Mouse (Mus musculus) limb, embryonic 11.5 days (tissue): Measurements from ENCODE around the gene Gm21319. TPM values are rescaled to one million over a fixed set of nuclear protein-coding genes. Genes with fewer than 3 reads are reported as not detected.
"Not testable (repeated sequence)": the region's sequence is repeated elsewhere in the genome, so short reads cannot be mapped to it uniquely, and the experiment has no call there.

Source experiments
- ATAC-seq: fragments of 200-750 bp; cut with Nextera tagmentation; 2 replicates; pipeline ENCODE4 v1.8.0; 2017; ENCODE audit warnings: low read depth; ENCODE audit not compliant: insufficient number of reproducible peaks, low FRiP score, low TSS enrichment
- DNase-seq: peaks from one replicate; pipeline ENCODE4 v3.0.0-alpha.2; 2015; ENCODE audit warnings: low spot score
- H3K27ac ChIP-seq: fragments of 300-500 bp; sonication (generic); replicated peaks from 2 replicates; pipeline ENCODE4 v1.5.1; 2014; ENCODE audit warnings: low read depth, mild to moderate bottlenecking, low read length
- H3K27me3 ChIP-seq: fragments of 300-500 bp; sonication (generic); 2 replicates; pipeline ENCODE4 v1.6.1; 2014; ENCODE audit warnings: mild to moderate bottlenecking, low read length, mixed read lengths; ENCODE audit not compliant: control insufficient read depth, insufficient read depth
- H3K36me3 ChIP-seq: fragments of 300-500 bp; sonication (generic); 2 replicates; pipeline ENCODE4 v1.6.1; 2014; ENCODE audit warnings: mild to moderate bottlenecking, low read length, moderate library complexity, mixed read lengths; ENCODE audit not compliant: control insufficient read depth, insufficient read depth
- H3K4me1 ChIP-seq: fragments of 300-500 bp; sonication (generic); 2 replicates; pipeline ENCODE4 v1.6.1; 2014; ENCODE audit warnings: low read length, mixed read lengths; ENCODE audit not compliant: control insufficient read depth, insufficient read depth
- H3K4me2 ChIP-seq: fragments of 300-500 bp; sonication (generic); 2 replicates; pipeline ENCODE4 v1.6.1; 2014; ENCODE audit warnings: low read depth, mild to moderate bottlenecking, moderate library complexity; ENCODE audit not compliant: severe bottlenecking
- H3K4me3 ChIP-seq: fragments of 300-500 bp; sonication (generic); 2 replicates; pipeline ENCODE4 v1.5.1; 2014; ENCODE audit warnings: low read depth, low read length
- H3K9ac ChIP-seq: fragments of 300-500 bp; sonication (generic); 2 replicates; pipeline ENCODE4 v1.6.1; 2014; ENCODE audit warnings: mild to moderate bottlenecking, low read length
- H3K9me3 ChIP-seq: fragments of 300-500 bp; sonication (generic); 2 replicates; pipeline ENCODE4 v1.6.1; 2016; ENCODE audit warnings: low read length; ENCODE audit not compliant: control insufficient read depth
- WGBS: fragments of 180-500 bp; shearing (Covaris S2); extraction: QIAGEN DNeasy Blood & Tissue Kit; methylation state at CpG from one replicate; pipeline ENCODE4 v1.1.7; 2014; 5-methylcytosine and 5-hydroxymethylcytosine counted together
- polyA plus RNA-seq: library from polyadenylated mRNA; unstranded; fragments of >200 nt; fragmentation: Nextera tagmentation; extraction: Ambion mirVana; gene quantifications from 2 replicates; pipeline ENCODE4 v1.2.1, GENCODE M21; 2014

The Gm21319 gene
- polyA plus RNA-seq, result not detected in 2 replicates

GRCm38 (mm10) chr12:87775655-87776054 lies at the start of gene Gm21319:
Gene Gm21319, minus strand, starts transcription at chr12:87775755.
- WGBS, result 93% methylated on average over 4 of the region's 4 CpGs
- not testable (repeated sequence) for ATAC-seq, H3K9ac ChIP-seq, H3K4me3 ChIP-seq, H3K9me3 ChIP-seq, H3K4me2 ChIP-seq, H3K36me3 ChIP-seq, H3K4me1 ChIP-seq, DNase-seq, H3K27me3 ChIP-seq, H3K27ac ChIP-seq

GRCm38 (mm10) chr12:87816277-87816676 lies 40.7 kb upstream of the Gm21319 start, which contains the start of gene BB287469:
Gene BB287469, plus strand, starts transcription at chr12:87816577.
- not testable (repeated sequence) for DNase-seq, H3K36me3 ChIP-seq, H3K9ac ChIP-seq, H3K4me2 ChIP-seq, H3K9me3 ChIP-seq, H3K4me1 ChIP-seq, H3K27me3 ChIP-seq, ATAC-seq, H3K4me3 ChIP-seq, H3K27ac ChIP-seq
- 91% methylated on average over 6 of the region's 6 CpGs for WGBS

- not testable (repeated sequence) for DNase-seq, H3K27ac ChIP-seq, H3K9me3 ChIP-seq, H3K4me1 ChIP-seq, H3K36me3 ChIP-seq, H3K4me3 ChIP-seq, H3K27me3 ChIP-seq, H3K4me2 ChIP-seq, H3K9ac ChIP-seq, ATAC-seq
- 90% methylated on average over 5 of the region's 5 CpGs for WGBS
These were observed 22.4 kb upstream of the Gm21319 start for GRCm38 (mm10) chr12:87797971-87798370.

GRCm38 (mm10) chr12:87795212-87795611 lies 19.7 kb upstream of the Gm21319 start, which contains the start of gene Gm21936:
Gene Gm21936, plus strand, starts transcription at chr12:87795512.
- H3K4me3 ChIP-seq, H3K36me3 ChIP-seq, H3K4me2 ChIP-seq, H3K9me3 ChIP-seq, H3K4me1 ChIP-seq, H3K27ac ChIP-seq, ATAC-seq, DNase-seq, H3K9ac ChIP-seq, H3K27me3 ChIP-seq: not testable (repeated sequence)
- WGBS, result no CpG with 5 or more reads among the region's 1 CpGs

Other genes with a start within 250 kb of the Gm21319 start
- not detected in 2 replicates for gene Oog1, start 173.1 kb downstream of the Gm21319 start, polyA plus RNA-seq
- not detected in 2 replicates for gene Gm4027, start 156.9 kb downstream of the Gm21319 start, polyA plus RNA-seq
- not detected in 2 replicates for gene Gm16381, start 131.1 kb downstream of the Gm21319 start, polyA plus RNA-seq
- gene Gm21936, start 19.8 kb upstream of the Gm21319 start, polyA plus RNA-seq, result not detected in 2 replicates
- not detected in 2 replicates for gene BB287469, start 40.8 kb upstream of the Gm21319 start, polyA plus RNA-seq
- gene Gm2001, start 66.6 kb upstream of the Gm21319 start, polyA plus RNA-seq, result not detected in 2 replicates
- not detected in 2 replicates for gene Gm2016, start 98.3 kb upstream of the Gm21319 start, polyA plus RNA-seq
- not detected in 2 replicates for gene Gm2022, start 119.6 kb upstream of the Gm21319 start, polyA plus RNA-seq
- gene Gm2035, start 144.1 kb upstream of the Gm21319 start, polyA plus RNA-seq, result not detected in 2 replicates
- not detected in 2 replicates for gene Gm2042, start 178.3 kb upstream of the Gm21319 start, polyA plus RNA-seq
- gene Gm2075, start 236.1 kb upstream of the Gm21319 start, polyA plus RNA-seq, result not detected in 2 replicates
- gene Gm6803, start 243.0 kb upstream of the Gm21319 start, polyA plus RNA-seq, result not detected in 2 replicates